Mouse (Mus musculus) left cerebral cortex, postnatal 14 days (tissue): Measurements from ENCODE around the gene Prkca. TPM values are rescaled to one million over a fixed set of nuclear protein-coding genes. Genes with fewer than 3 reads are reported as not detected.

Source experiments
- DNase-seq, 2 experiments: peaks; one replicate each; pipeline ENCODE4 v3.0.0; 2021 to 2022; ENCODE audit warnings: low spot score in 2 of 2, mixed read lengths in 1 of 2
- intact Hi-C: fragments of 180-260 bp; cut with DNase I; formaldehyde crosslinking; loops from one replicate; pipeline ENCODE4 v1.15.1; 2025
- total RNA-seq, 2 experiments: library from RNA; stranded (reverse); gene quantifications; 2 replicates each; pipeline ENCODE4 v1.2.3; 2021

The Prkca gene
- total RNA-seq, 2 experiments from 2014 or later: 135 to 157 TPM

- DNase-seq: no peak
Measured at GRCm38 (mm10) chr11:108222026-108222425, 121.7 kb downstream of the Prkca start.

GRCm38 (mm10) chr11:108221124-108221835 is 122.4 kb downstream of the Prkca start:
- intact Hi-C loops: loop anchor here (5.0 kb wide), 1 partner anchor 121 kb away; the partner anchor contains the start of genes Apoh and Prkca
- peak; percentile 67 to 91 for DNase-seq

More at GRCm38 (mm10) chr11:108222026-108222425, 121.7 kb downstream of the Prkca start:
- intact Hi-C loops: loop anchor here (5.0 kb wide), 1 partner anchor 120 kb away; the partner anchor contains the start of genes Apoh and Prkca

GRCm38 (mm10) chr11:108220605-108221004 is 123.1 kb downstream of the Prkca start:
- intact Hi-C loops: loop anchor here (5.0 kb wide), 1 partner anchor 122 kb away; the partner anchor contains the start of genes Apoh and Prkca

GRCm38 (mm10) chr11:108217043-108217442 is 126.7 kb downstream of the Prkca start:
- DNase-seq: no peak
- intact Hi-C loops: no loop called here

More at GRCm38 (mm10) chr11:108220605-108221004, 123.1 kb downstream of the Prkca start:
- DNase-seq: no peak

- intact Hi-C loops: no loop called here
Measured at GRCm38 (mm10) chr11:108216064-108216463, 127.7 kb downstream of the Prkca start.

GRCm38 (mm10) chr11:108215466-108215865 is 128.3 kb downstream of the Prkca start:
- no peak for DNase-seq
- intact Hi-C loops: no loop called here

More at GRCm38 (mm10) chr11:108216064-108216463, 127.7 kb downstream of the Prkca start:
- DNase-seq: no peak

GRCm38 (mm10) chr11:108214521-108215223 is 129.1 kb downstream of the Prkca start:
- intact Hi-C loops: no loop called here
- DNase-seq: no peak

GRCm38 (mm10) chr11:108213783-108214182 is 129.9 kb downstream of the Prkca start:
- no peak for DNase-seq
- intact Hi-C loops: no loop called here

- intact Hi-C loops: no loop called here
- DNase-seq: no peak
Measured at GRCm38 (mm10) chr11:108212638-108213037, 131.1 kb downstream of the Prkca start.

GRCm38 (mm10) chr11:108212030-108212429 is 131.7 kb downstream of the Prkca start:
- intact Hi-C loops: no loop called here
- no peak for DNase-seq

- no peak for DNase-seq
- intact Hi-C loops: no loop called here
Measured at GRCm38 (mm10) chr11:108210749-108211148, 133.0 kb downstream of the Prkca start.

GRCm38 (mm10) chr11:108206602-108207001 is 137.1 kb downstream of the Prkca start:
- DNase-seq: no peak
- intact Hi-C loops: no loop called here

GRCm38 (mm10) chr11:108204895-108205248 is 138.9 kb downstream of the Prkca start:
- intact Hi-C loops: no loop called here

GRCm38 (mm10) chr11:108204202-108204894 is 139.4 kb downstream of the Prkca start:
- intact Hi-C loops: no loop called here
- no peak for DNase-seq

More at GRCm38 (mm10) chr11:108204895-108205248, 138.9 kb downstream of the Prkca start:
- DNase-seq: no peak

GRCm38 (mm10) chr11:108202835-108203234 is 140.9 kb downstream of the Prkca start:
- intact Hi-C loops: no loop called here
- no peak for DNase-seq

GRCm38 (mm10) chr11:108200679-108201586 is 142.8 kb downstream of the Prkca start:
- DNase-seq: no peak
- intact Hi-C loops: no loop called here

- intact Hi-C loops: no loop called here
- DNase-seq: no peak
Measured at GRCm38 (mm10) chr11:108199429-108199985, 144.2 kb downstream of the Prkca start.

- intact Hi-C loops: no loop called here
- DNase-seq: no peak
Measured at GRCm38 (mm10) chr11:108198592-108198991, 145.1 kb downstream of the Prkca start.
